Mouse (Mus musculus): Measurements from ENCODE around the gene Ndufaf5. TPM values are rescaled to one million over a fixed set of nuclear protein-coding genes. Genes with fewer than 3 reads are reported as not detected.

The Ndufaf5 gene
- polyA plus RNA-seq, 1 experiment from 2014 or later = 22.9 TPM

GRCm38 (mm10) chr2:140214519-140215027 is 44.1 kb downstream of the Ndufaf5 start:
- no peak overlapping the region for H3K4me2 ChIP-seq
- no peaks in the 10 kb centered on the region for H3K36me3 ChIP-seq
- no peak overlapping the region for H3K9ac ChIP-seq
- no peak overlapping the region for H3K27ac ChIP-seq
- H3K4me3 ChIP-seq = no peak overlapping the region
- H3K27me3 ChIP-seq = no peaks in the 10 kb centered on the region
- 84% methylated on average over 4 of the region's 4 CpGs for WGBS
- no peak for ATAC-seq (ENCODE audit: borderline replicate concordance, extremely low read depth, low FRiP score, low TSS enrichment)
- no peaks in the 10 kb centered on the region for H3K4me1 ChIP-seq
- H3K9me3 ChIP-seq = no peaks in the 10 kb centered on the region

DNA sequence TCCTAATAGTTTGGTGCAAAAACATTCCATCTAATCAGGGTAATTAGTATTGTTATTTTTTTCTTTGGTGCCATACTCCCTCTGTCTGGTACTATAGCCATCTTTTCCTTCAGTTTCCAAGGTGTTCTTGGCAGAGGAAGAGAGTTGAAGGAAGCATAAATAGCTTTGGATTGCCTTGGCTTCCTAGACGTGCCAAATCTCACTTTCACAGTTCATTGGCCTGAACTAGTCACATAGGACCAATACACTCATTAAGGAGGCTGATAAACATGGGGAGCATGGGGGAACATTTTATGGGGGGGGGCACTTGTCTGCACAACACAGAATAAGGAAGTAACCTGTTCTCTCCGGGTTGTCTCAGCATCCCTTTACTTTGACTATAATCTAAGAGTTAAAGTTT is 45.0 kb downstream of the Ndufaf5 start:
- Histone ChIP-seq H3K9me3 (no peaks in the 10 kb centered on the region), H3K4me3 (no peak overlapping the region), H3K4me1 (no peaks in the 10 kb centered on the region), H3K36me3 (no peaks in the 10 kb centered on the region), H3K27ac (no peak overlapping the region), H3K9ac (no peak overlapping the region), H3K27me3 (no peaks in the 10 kb centered on the region), H3K4me2 (no peak overlapping the region)
- 63% methylated on average over 2 of the region's 2 CpGs for WGBS
- ATAC-seq (ENCODE audit: borderline replicate concordance, extremely low read depth, low FRiP score, low TSS enrichment) = no peak

DNA sequence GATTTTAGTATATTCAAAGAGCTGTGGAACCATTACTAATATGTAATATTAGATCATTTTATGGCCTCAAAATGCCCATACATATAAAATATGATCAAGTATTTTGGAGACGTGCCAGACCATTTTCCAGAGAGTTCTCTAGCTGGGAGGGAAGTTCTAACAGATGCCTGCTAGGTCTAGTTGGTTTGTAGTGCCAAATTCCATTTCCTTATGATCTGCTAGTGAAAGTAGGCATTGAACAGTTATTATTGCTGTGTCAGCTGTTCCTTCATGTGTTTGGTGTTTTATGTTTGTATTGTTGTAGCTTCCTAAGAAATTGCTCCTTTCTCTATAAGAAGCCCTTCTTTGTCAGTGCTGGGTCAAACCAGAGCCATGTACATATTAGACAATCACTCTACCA is 45.5 kb downstream of the Ndufaf5 start:
- 58% methylated on average over 1 of the region's 1 CpGs for WGBS
- ATAC-seq (ENCODE audit: borderline replicate concordance, extremely low read depth, low FRiP score, low TSS enrichment) = no peak
- no peaks in the 10 kb centered on the region for H3K9me3 ChIP-seq
- no peaks in the 10 kb centered on the region for H3K36me3 ChIP-seq
- no peak overlapping the region for H3K27ac ChIP-seq
- H3K9ac ChIP-seq = no peak overlapping the region
- no peaks in the 10 kb centered on the region for H3K27me3 ChIP-seq
- no peaks in the 10 kb centered on the region for H3K4me1 ChIP-seq
- no peak overlapping the region for H3K4me2 ChIP-seq
- H3K4me3 ChIP-seq = no peak overlapping the region

DNA sequence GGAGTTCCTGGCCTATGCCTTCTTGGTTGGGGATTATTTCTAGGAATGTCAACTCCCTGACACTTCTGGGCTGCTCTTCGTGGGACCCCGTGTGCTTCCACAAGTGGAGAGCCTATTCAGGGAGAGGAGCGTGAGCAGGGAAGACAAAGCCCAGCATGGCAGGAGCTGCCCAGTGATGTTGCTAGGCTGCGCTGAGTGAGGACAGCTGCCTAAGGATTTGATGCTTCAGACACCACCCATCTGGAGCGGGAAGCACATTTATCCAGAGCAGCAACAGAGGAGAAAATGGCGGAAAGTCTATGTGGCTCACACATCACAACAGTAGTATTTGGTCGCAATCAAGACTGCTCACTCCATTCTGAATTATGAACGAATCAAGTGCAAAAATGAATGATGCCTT is 49.9 kb downstream of the Ndufaf5 start:
- no peak overlapping the region for H3K27ac ChIP-seq
- 57% methylated on average over 8 of the region's 8 CpGs for WGBS
- ATAC-seq (ENCODE audit: borderline replicate concordance, extremely low read depth, low FRiP score, low TSS enrichment) = no peak
- no peaks in the 10 kb centered on the region for H3K36me3 ChIP-seq
- no peaks in the 10 kb centered on the region for H3K27me3 ChIP-seq
- H3K4me2 ChIP-seq = no peak overlapping the region
- H3K9me3 ChIP-seq = no peaks in the 10 kb centered on the region
- no peak overlapping the region for H3K4me3 ChIP-seq
- H3K9ac ChIP-seq = no peak overlapping the region
- H3K4me1 ChIP-seq = no peaks in the 10 kb centered on the region

DNA sequence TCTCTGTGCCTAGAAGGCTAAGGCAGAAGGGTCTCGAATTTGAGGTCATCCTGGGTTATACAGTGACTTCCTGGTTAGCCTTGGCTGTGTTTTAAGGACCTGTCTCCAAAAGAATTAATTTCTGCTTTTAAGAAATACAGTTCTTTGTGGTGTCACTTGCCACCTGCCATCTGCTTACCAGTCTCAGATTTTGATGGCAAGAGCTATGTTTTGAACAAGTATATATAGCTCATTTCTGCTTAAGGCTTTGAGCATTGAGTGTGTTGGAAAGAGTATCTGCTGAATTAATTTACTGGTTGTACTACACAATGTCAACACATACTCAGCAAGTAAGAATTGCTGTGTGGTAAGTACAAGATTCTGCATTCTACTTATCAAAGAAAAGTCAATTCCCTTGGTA is 59.8 kb downstream of the Ndufaf5 start:
- Histone ChIP-seq H3K27ac (no peak overlapping the region), H3K9ac (no peak overlapping the region), H3K4me3 (no peak overlapping the region), H3K4me1 (no peaks in the 10 kb centered on the region), H3K9me3 (no peaks in the 10 kb centered on the region), H3K4me2 (no peak overlapping the region), H3K36me3 (no peaks in the 10 kb centered on the region), H3K27me3 (no peaks in the 10 kb centered on the region)
- WGBS = 56% methylated on average over 1 of the region's 1 CpGs
- no peak for ATAC-seq (ENCODE audit: borderline replicate concordance, extremely low read depth, low FRiP score, low TSS enrichment)

GRCm38 (mm10) chr2:140237245-140237644 is 66.8 kb downstream of the Ndufaf5 start:
- Histone ChIP-seq H3K4me2 (no peak overlapping the region), H3K36me3 (no peaks in the 10 kb centered on the region), H3K9me3 (no peaks in the 10 kb centered on the region), H3K4me3 (no peak overlapping the region), H3K9ac (no peak overlapping the region), H3K27ac (no peak overlapping the region), H3K27me3 (no peaks in the 10 kb centered on the region), H3K4me1 (no peaks in the 10 kb centered on the region)
- WGBS = 50% methylated on average over 6 of the region's 6 CpGs
- ATAC-seq (ENCODE audit: borderline replicate concordance, extremely low read depth, low FRiP score, low TSS enrichment) = no peak

GRCm38 (mm10) chr2:140242398-140242797 is 71.9 kb downstream of the Ndufaf5 start:
- Histone ChIP-seq H3K27ac (no peak overlapping the region), H3K9me3 (no peaks in the 10 kb centered on the region), H3K9ac (no peak overlapping the region), H3K27me3 (no peaks in the 10 kb centered on the region), H3K4me1 (no peaks in the 10 kb centered on the region), H3K4me3 (no peak overlapping the region), H3K4me2 (no peak overlapping the region), H3K36me3 (no peaks in the 10 kb centered on the region)
- WGBS = 79% methylated on average over 5 of the region's 5 CpGs
- ATAC-seq (ENCODE audit: borderline replicate concordance, extremely low read depth, low FRiP score, low TSS enrichment) = no peak

GRCm38 (mm10) chr2:140243105-140243504 is 72.7 kb downstream of the Ndufaf5 start:
- Histone ChIP-seq H3K4me1 (no peaks in the 10 kb centered on the region), H3K4me2 (no peak overlapping the region), H3K9ac (no peak overlapping the region), H3K9me3 (no peaks in the 10 kb centered on the region), H3K36me3 (no peaks in the 10 kb centered on the region), H3K27ac (no peak overlapping the region), H3K27me3 (no peaks in the 10 kb centered on the region), H3K4me3 (no peak overlapping the region)
- ATAC-seq (ENCODE audit: borderline replicate concordance, extremely low read depth, low FRiP score, low TSS enrichment) = no peak
- WGBS = 94% methylated on average over 5 of the region's 5 CpGs

Other genes with a start within 250 kb of the Ndufaf5 start
- gene Tasp1, start 103.8 kb upstream of the Ndufaf5 start, polyA plus RNA-seq (2015; fragmentation: Nextera tagmentation; extraction: Ambion mirVana) = 23.9 and 25.1 TPM in 2 replicates
- not detected in 2 replicates for gene Gm17374, start 18.6 kb upstream of the Ndufaf5 start, polyA plus RNA-seq (2015; fragmentation: Nextera tagmentation; extraction: Ambion mirVana)
- 22.0 and 23.4 TPM in 2 replicates for gene Esf1, start 85 bp upstream of the Ndufaf5 start, polyA plus RNA-seq (2015; fragmentation: Nextera tagmentation; extraction: Ambion mirVana)
- gene Sel1l2, start 219.1 kb downstream of the Ndufaf5 start, polyA plus RNA-seq (2015; fragmentation: Nextera tagmentation; extraction: Ambion mirVana) = not detected in 2 replicates
- 32.6 and 35.0 TPM in 2 replicates for gene Macrod2, start 224.7 kb downstream of the Ndufaf5 start, polyA plus RNA-seq (2015; fragmentation: Nextera tagmentation; extraction: Ambion mirVana)